Mouse (Mus musculus) retina, postnatal 1 day (tissue): ENCODE data around the gene Rnf157.

ENCODE experiments used
- DNase-seq: peaks from one replicate; pipeline ENCODE4 v3.0.0-alpha.2; 2012

The Rnf157 gene

GRCm38 (mm10) chr11:116294319-116294718 is 118.5 kb downstream of the Rnf157 start:
- DNase-seq: peak; percentile 83

- no peak for DNase-seq
Measured at GRCm38 (mm10) chr11:116293538-116294137, 119.2 kb downstream of the Rnf157 start.

GRCm38 (mm10) chr11:116292401-116292800 is 120.4 kb downstream of the Rnf157 start:
- DNase-seq: no peak

GRCm38 (mm10) chr11:116290556-116290955 is 122.3 kb downstream of the Rnf157 start:
- no peak for DNase-seq

- DNase-seq: no peak
Measured at GRCm38 (mm10) chr11:116287351-116287750, 125.5 kb downstream of the Rnf157 start.
